Mouse (Mus musculus): ENCODE results near the gene Nosip.

DNA sequence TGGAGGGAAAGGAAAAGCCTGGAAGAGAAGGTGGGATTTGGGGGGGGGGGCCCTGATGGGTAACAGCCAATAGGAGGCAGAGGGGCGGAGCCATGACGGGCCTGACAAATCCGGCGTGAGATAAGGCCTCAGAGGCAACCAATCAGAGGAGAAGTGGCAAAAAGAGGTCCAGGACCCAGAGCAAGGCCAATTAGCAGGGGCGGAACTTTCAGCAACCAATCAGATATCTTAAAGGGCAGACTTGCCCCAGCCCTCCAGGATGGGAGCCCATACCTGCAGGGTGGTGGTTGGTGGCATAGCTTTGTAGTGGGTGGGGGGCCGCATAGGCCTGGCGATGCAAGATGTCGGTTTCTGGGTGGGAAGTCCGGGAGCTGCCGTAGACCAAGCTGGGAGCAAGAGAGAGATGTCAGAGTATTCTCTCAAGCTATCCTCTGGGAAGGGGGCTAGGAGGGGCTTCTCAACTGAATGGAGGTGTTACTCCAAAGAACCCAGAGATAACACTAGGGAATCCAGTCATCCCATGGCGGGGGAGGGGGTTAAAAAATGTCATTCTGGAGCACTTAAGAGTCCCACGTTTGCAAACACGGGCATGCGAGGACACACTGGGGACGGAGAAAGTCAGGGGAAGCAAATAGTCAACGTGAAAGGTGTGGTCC is 11.2 kb upstream of the Nosip start:
- TF ChIP-seq CTCF (IDR thresholded peaks at IDR 0.05; ENCODE audit: control insufficient read depth, insufficient read depth, insufficient replicate concordance, low read depth, low read length), result no peak
- TF ChIP-seq POLR2A (IDR thresholded peaks at IDR 0.05; ENCODE audit: control insufficient read depth, low read depth, low read length), result no peak
